Mouse (Mus musculus) T-cell, adult 2 months (primary cell): Measurements from ENCODE around the gene Trpc5.

Experiments used
- DNase-seq: peaks from one replicate; pipeline ENCODE4 v3.0.0; 2022; ENCODE audit warnings: low spot score

Gene Trpc5

DNA sequence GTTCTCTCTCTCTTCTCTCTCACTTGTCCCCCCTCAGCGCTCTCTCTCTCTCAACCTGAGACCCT is at the start of gene Trpc5:
TSS of gene Trpc5 (minus strand) at position 39 of the 65 bp plus-strand sequence.
- no peak for DNase-seq

GRCm38 (mm10) chrX:144716330-144716729 is 28.4 kb upstream of the Trpc5 start:
- DNase-seq, result no peak

DNA sequence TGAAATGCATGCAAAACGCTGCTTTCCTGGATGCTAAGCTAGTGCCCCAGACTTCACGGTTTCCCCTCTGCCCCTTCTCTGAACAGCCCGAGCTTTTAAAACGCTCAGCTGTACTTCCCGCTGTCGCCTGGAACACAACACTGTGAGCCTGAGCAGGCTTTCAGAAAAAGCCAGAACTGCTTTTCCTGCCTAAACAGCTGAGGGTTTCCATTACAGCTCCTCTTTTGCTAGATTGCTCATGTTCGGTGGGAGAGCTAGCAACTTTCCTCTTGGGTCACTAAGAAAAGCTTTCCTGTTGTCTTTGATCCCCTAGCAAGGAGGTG is 1.8 kb upstream of the Trpc5 start:
- DNase-seq, result no peak

- DNase-seq, result no peak
Measured at GRCm38 (mm10) chrX:144689119-144689858, 1.3 kb upstream of the Trpc5 start.

- DNase-seq, result no peak
Measured at GRCm38 (mm10) chrX:144688207-144689118, 483 bp upstream of the Trpc5 start, which contains the start of gene Rtl4. Gene Rtl4, plus strand, starts transcription at chrX:144688907.

GRCm38 (mm10) chrX:144687742-144688141 is 238 bp downstream of the Trpc5 start:
- DNase-seq, result no peak

- DNase-seq, result no peak
Measured at GRCm38 (mm10) chrX:144652196-144652595, 35.8 kb downstream of the Trpc5 start.

DNA sequence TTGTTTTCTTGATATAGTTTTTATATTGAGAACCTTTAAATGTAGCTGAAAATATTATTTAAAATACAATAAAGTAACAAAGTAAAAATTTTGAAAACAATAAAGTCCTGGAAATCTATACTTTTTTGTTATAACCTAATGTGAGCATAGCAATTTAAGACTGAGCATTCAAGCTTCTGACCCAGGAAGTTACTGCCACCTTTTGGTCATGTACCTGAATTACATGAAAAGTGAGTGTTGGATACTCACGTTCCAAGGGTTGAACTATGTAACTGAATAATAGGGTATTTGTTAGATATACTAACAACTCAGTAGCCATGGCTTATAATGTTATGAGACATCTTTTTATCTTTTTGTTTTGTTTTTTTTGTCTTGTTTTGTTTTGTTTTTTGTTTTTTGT is 42.6 kb downstream of the Trpc5 start:
- peak; percentile 1 for DNase-seq

GRCm38 (mm10) chrX:144644756-144645155 is 43.2 kb downstream of the Trpc5 start:
- no peak for DNase-seq

DNA sequence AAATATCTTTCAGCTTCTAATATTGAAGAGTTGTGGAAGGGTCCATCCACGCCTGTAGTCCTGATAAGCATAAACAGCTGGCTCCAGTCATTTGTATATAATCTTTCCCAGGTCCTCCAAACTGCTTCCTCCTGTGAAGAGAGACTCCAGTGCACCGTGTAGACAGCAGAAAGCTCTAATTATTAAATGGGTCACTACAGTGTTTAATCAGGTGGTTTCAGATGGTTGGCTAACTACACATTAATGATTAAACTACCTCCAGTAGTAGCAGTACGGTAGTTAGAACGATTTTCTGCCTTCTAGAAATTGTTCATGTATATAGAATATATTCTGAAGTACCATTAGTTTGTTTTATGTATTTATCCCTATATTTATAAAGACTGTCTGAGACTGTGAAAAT is 75.2 kb downstream of the Trpc5 start:
- DNase-seq, result no peak

GRCm38 (mm10) chrX:144536431-144536830 is 151.5 kb downstream of the Trpc5 start:
- DNase-seq, result no peak

DNA sequence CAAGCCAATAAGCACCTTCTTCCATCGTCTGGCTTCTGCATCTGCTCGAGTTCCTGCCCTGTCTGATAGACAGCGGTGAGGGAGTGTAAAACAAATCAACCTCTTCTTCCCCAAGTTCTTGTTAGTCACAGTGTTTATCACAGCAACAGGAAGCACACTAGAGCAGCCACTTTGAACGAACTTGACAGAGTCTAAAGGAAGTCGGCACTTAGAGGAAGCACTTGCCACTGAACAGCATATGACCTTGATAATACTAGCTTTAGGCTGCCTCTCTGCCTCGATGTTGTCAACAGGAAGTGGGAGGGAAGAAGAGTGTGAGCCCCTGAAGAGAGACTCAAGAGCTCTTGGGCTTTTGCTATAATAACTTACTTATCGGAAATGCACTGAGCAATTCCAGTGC is 161.9 kb downstream of the Trpc5 start:
- peak; percentile 79 for DNase-seq

GRCm38 (mm10) chrX:144523239-144523638 is 164.7 kb downstream of the Trpc5 start:
- DNase-seq, result no peak

- DNase-seq, result no peak
Measured at GRCm38 (mm10) chrX:144491394-144491793, 196.6 kb downstream of the Trpc5 start.

- DNase-seq, result no peak
Measured at GRCm38 (mm10) chrX:144464416-144464815, 223.6 kb downstream of the Trpc5 start.

- DNase-seq, result no peak
Measured at GRCm38 (mm10) chrX:144456281-144456680, 231.7 kb downstream of the Trpc5 start, which contains the start of gene Trpc5os. Gene Trpc5os, plus strand, starts transcription at chrX:144456581.

DNA sequence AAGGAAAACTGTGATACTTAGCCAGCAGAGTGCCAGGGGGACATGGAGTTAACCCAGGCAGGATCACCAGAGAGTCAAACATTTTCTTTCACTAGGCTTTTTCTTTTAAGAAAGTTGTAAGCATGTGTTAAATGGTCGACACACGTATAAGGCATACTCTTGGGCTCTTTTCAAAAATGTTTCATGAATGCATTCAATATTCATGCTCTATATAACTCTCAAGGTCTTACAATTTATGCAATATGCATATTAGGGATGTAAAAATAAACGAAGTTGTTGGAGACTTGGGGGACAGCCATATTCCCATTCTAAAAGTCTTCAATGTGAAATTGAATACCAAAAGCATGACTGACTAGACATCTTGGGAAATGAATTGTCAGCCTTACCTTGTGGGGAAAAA is 264.1 kb downstream of the Trpc5 start:
- DNase-seq, result no peak

GRCm38 (mm10) chrX:144421091-144421490 is 266.9 kb downstream of the Trpc5 start:
- DNase-seq, result no peak

DNA sequence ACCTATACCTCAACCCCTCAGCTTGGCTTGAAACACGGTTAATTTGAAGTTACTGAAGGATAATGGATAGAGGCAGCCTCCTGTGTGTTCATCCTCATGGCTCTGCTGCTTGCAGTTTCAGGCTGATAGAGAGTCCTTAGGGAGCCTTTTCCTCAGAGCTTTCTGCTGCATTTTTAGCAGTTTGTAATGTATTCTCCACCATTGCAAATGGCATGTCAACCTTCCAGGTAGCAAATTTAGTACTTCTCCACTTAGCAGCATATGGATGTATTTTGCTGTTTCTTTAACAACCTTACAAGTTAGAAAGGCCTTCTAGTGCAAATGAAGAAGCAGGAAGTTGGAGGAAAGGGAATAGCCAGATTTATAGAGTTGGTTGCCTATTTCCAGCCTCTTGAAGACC is 267.7 kb downstream of the Trpc5 start:
- no peak for DNase-seq

DNA sequence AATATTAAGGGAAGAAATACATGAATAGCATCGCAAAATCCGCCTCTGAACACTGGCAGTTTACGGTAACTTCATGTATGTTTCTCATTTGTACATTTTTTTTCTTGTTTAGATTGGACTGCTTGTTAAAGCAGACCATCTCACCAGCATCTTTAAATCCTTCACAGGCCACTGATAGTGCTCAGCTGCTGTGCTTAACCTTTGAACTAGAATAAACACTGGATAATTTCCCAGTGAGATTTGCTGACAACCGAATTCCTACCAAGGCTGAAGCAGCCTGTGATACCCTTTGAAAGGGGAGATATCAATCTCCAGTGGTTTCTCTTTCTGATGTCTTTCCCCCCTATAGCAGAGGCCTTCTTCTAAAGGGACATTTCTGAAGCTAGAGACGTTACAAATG is 279.9 kb downstream of the Trpc5 start:
- no peak for DNase-seq

DNA sequence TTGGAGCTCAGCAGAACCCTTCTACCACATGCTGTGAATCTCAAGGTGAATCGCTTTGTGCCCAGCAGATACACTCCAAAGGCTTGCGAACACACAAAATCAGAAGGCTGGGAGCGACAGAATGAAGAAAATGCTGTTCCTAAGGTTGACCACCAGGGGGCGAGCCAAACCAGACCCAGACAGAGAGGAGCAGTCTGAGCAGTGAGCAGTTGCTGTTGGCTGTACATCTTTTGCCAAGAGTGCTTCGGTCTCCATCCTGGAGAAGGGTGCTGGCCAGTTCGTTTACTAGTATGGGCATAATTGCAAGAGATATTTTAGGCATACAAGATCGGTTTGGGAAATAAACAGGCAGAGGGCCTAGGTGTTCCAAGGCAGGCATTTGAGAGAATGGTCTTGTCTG is 284.5 kb downstream of the Trpc5 start:
- peak; percentile 28 for DNase-seq

DNA sequence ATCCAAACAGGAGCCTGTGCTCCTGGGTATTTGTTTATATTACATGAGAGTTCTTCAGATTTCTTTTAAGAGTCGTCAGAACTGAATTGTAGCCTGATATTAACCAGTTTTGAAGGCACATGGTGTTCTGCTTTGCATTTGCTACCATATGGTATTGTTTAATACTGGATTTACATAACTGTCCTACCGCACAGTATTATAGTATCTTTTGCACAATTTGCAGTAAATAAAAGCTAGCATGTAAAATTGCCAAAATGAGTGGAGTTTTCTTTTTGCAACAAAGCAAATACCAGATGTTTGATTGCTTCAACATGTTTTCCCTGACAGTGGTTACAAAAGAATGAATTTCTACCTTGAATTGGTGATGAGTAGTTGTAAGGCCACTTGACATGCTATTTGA is 313.8 kb downstream of the Trpc5 start:
- DNase-seq, result no peak

DNA sequence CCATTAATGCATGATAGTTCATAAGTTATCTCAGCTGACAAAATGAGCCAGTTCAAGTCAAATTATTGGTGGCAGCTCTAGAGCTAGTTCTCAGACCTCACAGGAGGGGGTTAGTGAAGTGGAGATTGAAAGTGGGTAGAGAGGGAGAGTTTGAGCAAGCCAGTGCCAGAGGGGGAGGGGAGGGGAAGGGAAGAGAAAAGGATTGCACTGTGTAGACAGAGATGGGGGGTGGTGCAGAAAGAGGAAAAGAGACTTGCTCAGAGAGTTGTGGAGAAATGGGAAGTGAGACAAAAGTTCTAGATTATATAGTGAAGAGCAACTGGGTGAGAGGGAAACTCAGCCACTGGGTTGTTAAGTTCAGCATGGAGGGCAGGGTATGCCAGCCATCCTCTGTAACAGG is 349.6 kb downstream of the Trpc5 start:
- no peak for DNase-seq

GRCm38 (mm10) chrX:144337938-144338337 is 350.0 kb downstream of the Trpc5 start:
- DNase-seq, result no peak
